Mouse (Mus musculus) activated CD4-positive, CD25-positive, alpha-beta regulatory T cell (primary cell): ENCODE results near the gene Olfr20. TPM values are rescaled to one million over a fixed set of nuclear protein-coding genes. Genes with fewer than 3 reads are reported as not detected.

Source experiments
- polyA plus RNA-seq, 2 experiments: library from polyadenylated mRNA; unstranded; fragments of 100-300 nt; shearing (Covaris generic); gene quantifications; one replicate each; pipeline ENCODE4 v1.2.1; 2017

Olfr20 gene
- polyA plus RNA-seq: under 1 TPM in 1 of 2 experiments, not detected in 1; 0.07 TPM

GRCm38 (mm10) chr11:73350483-73350882 lies at the start of gene Olfr20:
TSS of gene Olfr20 (plus strand) at chr11:73350783.

GRCm38 (mm10) chr11:73329442-73329841 lies 21.1 kb upstream of the Olfr20 start, which contains the start of the genes Aspa, Gm49340 and Spata22:
TSS of gene Aspa (minus strand) at chr11:73329596.
TSS of gene Gm49340 (plus strand) at chr11:73329741.
TSS of gene Spata22 (plus strand) at chr11:73329741.

GRCm38 (mm10) chr11:73370946-73371345 lies 20.4 kb downstream of the Olfr20 start, which contains the start of gene Olfr376:
TSS of gene Olfr376 (plus strand) at chr11:73371246.

GRCm38 (mm10) chr11:73399514-73399913 lies 48.9 kb downstream of the Olfr20 start, which contains the start of gene Olfr1:
TSS of gene Olfr1 (minus strand) at chr11:73399614.

Other genes starting within 250 kb of the Olfr20 start
- 10 to 100 TPM; 14.4 to 20.1 TPM for gene Haspin, start 212.5 kb upstream of the Olfr20 start, polyA plus RNA-seq
- gene P2rx5, start 190.4 kb upstream of the Olfr20 start, polyA plus RNA-seq: under 1 TPM; 0.19 to 0.61 TPM
- gene Emc6, start 173.7 kb upstream of the Olfr20 start, polyA plus RNA-seq: 100 to 1,000 TPM in 1 of 2 experiments, 10 to 100 TPM in 1; 60.0 to 102 TPM
- gene Tax1bp3, start 173.7 kb upstream of the Olfr20 start, polyA plus RNA-seq: 10 to 100 TPM; 29.9 to 32.4 TPM
- 10 to 100 TPM; 11.4 to 11.7 TPM for gene Ctns, start 151.7 kb upstream of the Olfr20 start, polyA plus RNA-seq
- 1 to 10 TPM; 6.0 to 7.6 TPM for gene Shpk, start 151.3 kb upstream of the Olfr20 start, polyA plus RNA-seq
- not detected for gene Trpv1, start 116.5 kb upstream of the Olfr20 start, polyA plus RNA-seq
- gene Trpv3, start 83.4 kb upstream of the Olfr20 start, polyA plus RNA-seq: under 1 TPM in 1 of 2 experiments, not detected in 1; 0.05 TPM
- under 1 TPM in 1 of 2 experiments, not detected in 1; 0.16 TPM for gene Aspa, start 21.2 kb upstream of the Olfr20 start, polyA plus RNA-seq
- not detected for gene Gm49340, start 21.0 kb upstream of the Olfr20 start, polyA plus RNA-seq
- not detected for gene Spata22, start 21.0 kb upstream of the Olfr20 start, polyA plus RNA-seq
- gene Olfr376, start 20.5 kb downstream of the Olfr20 start, polyA plus RNA-seq: not detected
- gene Olfr1, start 48.8 kb downstream of the Olfr20 start, polyA plus RNA-seq: not detected
- gene Olfr378, start 77.7 kb downstream of the Olfr20 start, polyA plus RNA-seq: not detected
- gene Olfr380, start 106.7 kb downstream of the Olfr20 start, polyA plus RNA-seq: under 1 TPM in 1 of 2 experiments, not detected in 1; 0.10 TPM
- not detected for gene Olfr381, start 140.8 kb downstream of the Olfr20 start, polyA plus RNA-seq
- not detected for gene Olfr382, start 166.4 kb downstream of the Olfr20 start, polyA plus RNA-seq
- gene Olfr385, start 242.2 kb downstream of the Olfr20 start, polyA plus RNA-seq: not detected
- under 1 TPM in 1 of 2 experiments, not detected in 1; 0.20 TPM for gene Olfr384, start 247.8 kb downstream of the Olfr20 start, polyA plus RNA-seq